Mouse (Mus musculus) gastrocnemius, adult 2 months (tissue): ENCODE measurements around the gene Gm17655. TPM values are rescaled to one million over a fixed set of nuclear protein-coding genes. Genes with fewer than 3 reads are reported as not detected.
"Not testable (repeated sequence)": the region's sequence is repeated elsewhere in the genome, so short reads cannot be mapped to it uniquely, and the experiment has no call there.

ENCODE experiments used
- DNase-seq: peaks from one replicate; pipeline ENCODE4 v3.0.0; 2022
- H3K27ac ChIP-seq: fragments of 200-600 bp; 2 replicates; pipeline ENCODE4 v1.8.1; 2022; ENCODE audit warnings: mild to moderate bottlenecking
- H3K4me3 ChIP-seq: fragments of 200-600 bp; 2 replicates; pipeline ENCODE4 v1.8.1; 2022; ENCODE audit warnings: mild to moderate bottlenecking, moderate library complexity
- CTCF ChIP-seq: fragments of 200-600 bp; IDR thresholded peaks from 2 replicates; pipeline ENCODE4 v1.8.1; 2022; ENCODE audit warnings: antibody characterized with exemption, mild to moderate bottlenecking, moderate library complexity
- intact Hi-C: fragments of 180-260 bp; cut with DNase I; formaldehyde crosslinking; loops from one replicate; pipeline ENCODE4 v1.15.1; 2025
- long read RNA-seq, 2 experiments: library from polyadenylated mRNA; stranded (forward); transcript quantifications; one replicate each; pipeline ENCODE4 v2.0.0; 2021
- total RNA-seq, 2 experiments: library from RNA; stranded (reverse); gene quantifications; 2 replicates each; pipeline ENCODE4 v1.2.3; 2021

Gene Gm17655
- total RNA-seq = 1 to 10 TPM; 1.4 to 1.5 TPM
- long read RNA-seq, experiment 1 = 0 reads
- long read RNA-seq, experiment 2 = 0 reads

DNA sequence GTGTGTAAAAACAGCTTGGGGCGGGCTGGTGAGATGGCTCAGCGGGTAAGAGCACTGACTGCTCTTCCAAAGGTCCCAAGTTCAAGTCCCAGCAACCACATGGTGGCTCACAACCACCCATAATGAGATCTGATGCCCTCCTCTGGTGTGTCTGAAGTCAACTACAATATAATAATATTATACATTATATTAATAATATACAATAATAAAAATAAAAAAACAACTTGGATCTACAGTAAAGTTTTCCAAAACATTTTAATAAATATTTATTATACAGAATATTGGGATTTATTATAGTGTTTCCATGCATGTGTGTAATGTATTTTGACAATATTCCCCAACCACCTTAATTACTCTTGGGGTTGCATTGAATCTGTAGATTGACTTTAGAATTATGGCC lies at the start of gene Gm17655:
Gm17655 (minus strand) TSS at position 101 of the 400 bp plus-strand sequence.
- DNase-seq, intact Hi-C loops, H3K27ac ChIP-seq, H3K4me3 ChIP-seq: not testable (repeated sequence)

DNA sequence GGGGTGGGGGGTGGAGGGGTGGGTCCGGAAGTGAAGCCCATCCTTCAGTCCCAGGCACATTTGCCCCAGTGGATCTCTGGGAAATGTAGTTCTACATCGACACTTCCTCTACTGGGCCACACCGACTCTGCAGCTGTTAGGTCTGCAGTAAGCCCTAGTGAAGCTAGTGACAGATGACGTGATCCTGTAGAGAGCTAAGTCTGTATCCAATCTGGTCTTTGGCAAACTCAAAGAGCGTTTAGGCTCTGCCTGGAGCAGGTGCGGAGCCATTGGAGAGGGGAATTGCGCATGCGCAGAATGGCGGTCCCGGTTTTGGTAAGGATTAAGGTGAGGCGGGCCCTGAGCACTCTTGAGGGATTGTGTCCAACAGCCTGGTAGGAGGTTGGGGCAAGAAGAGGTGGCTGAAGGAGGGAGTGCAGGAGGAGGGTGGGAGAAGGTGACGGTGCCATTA lies 37.7 kb upstream of the Gm17655 start, which contains the start of gene Zfp605:
Zfp605 (plus strand) TSS at position 102 of the 451 bp plus-strand sequence.
- peak; percentile 91 for DNase-seq
- intact Hi-C loops = loop anchor here (2.0 to 10.0 kb wide), 2 partner anchors 25 to 555 kb away; partner anchors contain the start of genes Chfr and Crlf2
- peak within 1 kb of the TSS; percentile 96 for H3K27ac ChIP-seq
- H3K4me3 ChIP-seq = peak within 1 kb of the TSS; percentile 72
- no peak for TF ChIP-seq CTCF

DNA sequence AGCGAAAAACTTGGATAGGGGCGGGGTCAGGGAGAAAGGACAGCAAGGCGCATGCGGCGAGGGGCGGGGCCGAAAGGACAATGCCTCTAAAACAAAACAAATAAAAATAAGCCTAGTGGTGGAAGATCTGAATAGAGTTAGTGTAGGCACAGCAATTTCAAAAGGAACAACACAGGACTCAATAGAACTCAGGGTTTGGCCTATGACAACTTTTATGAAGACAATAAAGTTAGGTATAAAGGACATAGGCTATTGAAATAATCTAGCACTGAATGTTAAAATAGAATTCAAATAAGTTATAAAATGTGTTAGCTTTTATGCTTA lies 36.0 kb upstream of the Gm17655 start:
- H3K27ac ChIP-seq = peak overlapping the region; percentile 96
- DNase-seq = no peak
- peak overlapping the region; percentile 84 for H3K4me3 ChIP-seq
- peak; percentile 33 for TF ChIP-seq CTCF
- intact Hi-C loops = loop anchor here (10.0 kb wide), 1 partner anchor 553 kb away; the partner anchor contains the start of gene Crlf2

DNA sequence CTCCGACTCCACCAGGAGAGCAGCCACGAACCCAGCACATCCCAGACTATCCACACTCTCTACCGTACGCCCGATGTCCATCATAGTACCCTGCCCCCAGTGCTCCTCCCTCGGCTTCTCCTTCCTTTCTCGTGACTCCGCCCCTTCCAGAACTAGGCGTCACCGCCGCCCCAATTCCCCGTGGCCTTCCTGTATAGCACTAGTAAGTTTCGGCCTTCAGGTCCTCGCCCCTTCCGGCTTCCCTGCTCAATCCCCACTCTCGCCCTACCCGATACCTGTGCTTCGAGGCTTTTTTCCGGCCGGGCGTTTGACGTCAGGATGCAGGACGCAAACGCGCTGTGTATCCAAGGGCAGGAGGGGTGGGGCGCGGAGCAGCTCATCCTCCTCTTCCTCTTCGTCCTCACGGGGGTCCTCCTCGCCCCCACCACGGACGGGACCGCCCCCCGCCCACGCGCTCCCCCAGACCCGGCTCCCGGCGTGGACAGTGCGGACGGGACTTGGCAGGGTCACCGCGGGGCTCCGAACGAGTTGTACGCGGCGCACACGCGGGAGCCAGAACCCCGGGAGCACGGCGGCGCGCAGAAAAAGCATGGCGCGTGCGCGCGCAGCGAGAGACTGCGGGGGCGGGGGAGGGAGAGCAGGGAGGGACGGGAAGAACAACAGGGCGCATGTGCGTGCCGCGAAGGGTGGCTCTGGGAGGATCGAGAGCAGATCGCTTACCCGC lies 35.4 kb upstream of the Gm17655 start, which contains the start of gene Gtpbp6:
Gtpbp6 (minus strand) TSS at position 617 of the 724 bp plus-strand sequence.
- Histone ChIP-seq H3K27ac (peak within 1 kb of the TSS; percentile 96), H3K4me3 (peak within 1 kb of the TSS; percentile 84)
- TF ChIP-seq CTCF = no peak
- peak; percentile 98 for DNase-seq
- intact Hi-C loops = loop anchor here (10.0 kb wide), 1 partner anchor 553 kb away; the partner anchor contains the start of gene Crlf2

DNA sequence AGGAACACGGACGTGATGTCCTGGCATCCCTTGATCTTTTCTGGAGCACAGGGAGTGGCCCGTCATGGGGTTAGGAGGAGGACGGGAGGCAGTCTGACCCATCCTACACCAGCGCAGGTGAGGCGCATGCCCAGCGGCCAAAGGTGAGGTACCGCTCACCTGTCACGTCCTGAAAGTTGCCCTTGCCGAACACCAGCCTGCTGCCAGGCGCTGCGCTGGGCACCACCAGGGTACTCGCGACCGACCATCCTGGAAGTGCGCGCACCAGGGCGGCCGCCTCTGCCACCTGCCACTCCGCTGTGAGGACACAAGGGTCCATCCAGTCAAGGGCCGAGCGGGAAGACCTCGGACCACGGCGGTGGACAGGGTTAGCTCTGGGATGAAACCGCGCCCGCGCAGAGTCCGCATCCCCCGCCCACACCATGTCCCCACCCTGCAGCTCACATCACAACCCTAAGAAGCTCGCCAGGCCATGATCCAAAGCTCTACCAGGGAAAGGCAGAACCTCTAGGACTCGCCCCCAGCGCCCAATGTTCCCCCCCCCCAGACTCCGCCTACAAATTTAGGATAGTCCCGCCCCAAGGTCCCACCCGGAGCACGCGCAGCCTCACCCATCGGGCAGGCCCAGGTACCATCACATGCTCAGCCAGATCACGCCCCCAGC lies 34.7 kb upstream of the Gm17655 start:
- Histone ChIP-seq H3K4me3 (peak overlapping the region; percentile 84), H3K27ac (peak overlapping the region; percentile 96)
- TF ChIP-seq CTCF = no peak
- intact Hi-C loops = loop anchor here (10.0 kb wide), 1 partner anchor 552 kb away; the partner anchor contains the start of gene Crlf2
- peak; percentile 24 for DNase-seq

DNA sequence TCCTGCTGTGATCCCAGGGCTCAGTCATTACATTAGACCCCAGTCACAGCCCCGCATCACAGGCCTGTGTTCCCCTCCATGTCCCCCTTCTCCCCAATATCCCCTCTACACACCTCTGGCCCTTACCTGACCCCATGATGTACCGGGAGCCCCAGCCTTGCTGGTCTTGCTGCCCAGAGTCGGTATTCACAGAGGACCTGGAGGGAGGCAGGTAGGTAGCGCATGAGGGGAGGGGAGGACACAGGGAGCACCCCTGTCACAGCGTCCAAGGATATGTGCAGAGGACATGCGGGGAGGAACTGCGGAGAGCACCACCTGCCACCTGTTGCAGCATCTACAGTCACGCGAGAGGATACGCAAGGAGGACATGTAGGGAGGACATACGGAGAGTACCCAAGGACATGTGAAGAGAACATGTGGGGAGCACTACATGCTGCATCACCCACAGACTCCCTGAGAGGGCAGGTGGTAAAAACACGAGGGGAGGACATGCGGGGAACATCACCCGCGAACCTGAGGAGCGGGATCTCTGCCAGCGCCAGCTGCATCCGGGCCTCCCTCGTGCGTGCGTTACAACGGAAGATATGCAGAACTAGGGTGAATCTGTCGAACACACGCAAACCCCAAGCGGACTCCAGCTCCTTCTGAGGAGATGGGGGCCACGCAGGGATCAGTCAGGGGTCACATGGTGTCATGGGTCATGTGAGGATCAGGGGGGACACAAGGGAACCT lies 34.0 kb upstream of the Gm17655 start:
- H3K27ac ChIP-seq = no peak overlapping the region; the same call in 1 of the 2 replicates
- peak; percentile 36 for DNase-seq
- intact Hi-C loops = loop anchor here (10.0 kb wide), 1 partner anchor 552 kb away; the partner anchor contains the start of gene Crlf2
- TF ChIP-seq CTCF = no peak
- H3K4me3 ChIP-seq = peak overlapping the region; percentile 84

DNA sequence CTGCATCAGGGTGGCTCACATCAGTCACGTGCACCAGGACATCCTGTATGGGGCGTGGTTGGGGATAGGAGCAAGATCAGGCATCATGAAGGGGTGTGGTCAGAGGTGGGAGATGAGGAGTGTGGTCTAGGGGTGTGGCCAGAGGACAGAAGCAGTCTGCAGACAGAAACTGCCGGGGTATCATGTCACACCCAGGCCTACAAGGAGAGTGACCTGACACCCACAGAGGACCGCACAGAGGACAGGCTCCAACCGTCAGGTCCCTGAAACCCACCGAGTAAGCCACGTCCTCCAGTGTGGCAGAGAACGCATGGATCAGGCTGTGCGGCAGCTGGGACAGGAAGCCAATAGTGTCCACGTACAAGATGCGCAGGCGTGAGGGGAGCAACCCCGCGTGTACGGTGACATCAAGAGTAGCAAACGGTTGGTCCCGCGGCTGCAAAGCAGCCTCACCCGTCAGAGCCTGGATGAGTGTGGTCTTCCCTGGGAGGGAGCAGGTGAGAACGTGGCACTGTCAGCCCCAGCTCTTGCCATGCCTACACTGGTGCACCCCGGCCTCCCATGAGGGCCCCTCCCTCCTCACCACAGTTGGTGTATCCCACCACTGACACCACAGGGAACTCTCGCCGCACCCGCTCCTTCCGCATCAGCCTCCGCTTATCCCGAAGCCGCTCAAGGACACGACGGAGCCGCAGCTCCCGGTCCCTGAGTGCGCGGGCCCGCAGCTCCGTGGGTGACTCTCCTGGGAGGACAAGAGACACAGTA lies 32.5 kb upstream of the Gm17655 start:
- H3K4me3 ChIP-seq = no peak overlapping the region
- intact Hi-C loops = loop anchor here (10.0 kb wide), 1 partner anchor 550 kb away; the partner anchor contains the start of gene Crlf2
- TF ChIP-seq CTCF = no peak
- no peak overlapping the region for H3K27ac ChIP-seq
- no peak for DNase-seq

DNA sequence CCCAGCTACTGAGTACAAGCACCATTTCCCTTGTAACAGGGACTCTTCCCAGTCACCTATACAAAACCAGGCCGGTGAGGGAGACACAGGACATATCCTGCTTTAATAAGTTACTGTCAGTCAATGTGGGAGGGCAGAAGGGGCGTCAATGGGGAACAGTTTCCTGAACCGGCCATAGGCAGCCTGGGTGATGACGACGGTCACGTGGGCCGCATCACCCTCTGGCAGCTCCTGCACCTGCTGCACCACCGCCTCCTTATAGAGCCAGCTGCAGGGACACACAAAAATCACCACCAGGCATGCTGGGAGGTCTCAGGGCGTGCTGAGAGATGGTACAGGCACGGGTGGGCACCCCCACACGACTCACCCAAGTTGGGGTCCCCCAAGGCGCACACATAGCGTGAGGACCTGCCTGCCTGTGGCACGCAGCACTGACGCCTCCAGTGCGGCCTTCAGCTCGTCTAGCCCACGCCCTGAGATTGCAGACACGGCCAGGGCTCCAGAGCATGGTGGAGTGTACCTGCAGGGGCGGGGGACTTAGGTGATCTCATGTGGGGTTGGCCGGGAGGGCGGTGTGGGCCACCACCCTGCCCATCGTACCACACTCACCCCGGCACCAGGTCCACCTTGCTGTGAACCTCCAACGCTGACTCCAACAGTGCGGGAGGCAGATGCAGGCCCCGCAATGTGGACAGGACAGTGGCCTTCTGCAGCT lies 31.7 kb upstream of the Gm17655 start:
- Histone ChIP-seq H3K4me3 (no peak overlapping the region), H3K27ac (no peak overlapping the region)
- DNase-seq = no peak
- intact Hi-C loops = loop anchor here (10.0 kb wide), 1 partner anchor 549 kb away; the partner anchor contains the start of gene Crlf2
- no peak for TF ChIP-seq CTCF

DNA sequence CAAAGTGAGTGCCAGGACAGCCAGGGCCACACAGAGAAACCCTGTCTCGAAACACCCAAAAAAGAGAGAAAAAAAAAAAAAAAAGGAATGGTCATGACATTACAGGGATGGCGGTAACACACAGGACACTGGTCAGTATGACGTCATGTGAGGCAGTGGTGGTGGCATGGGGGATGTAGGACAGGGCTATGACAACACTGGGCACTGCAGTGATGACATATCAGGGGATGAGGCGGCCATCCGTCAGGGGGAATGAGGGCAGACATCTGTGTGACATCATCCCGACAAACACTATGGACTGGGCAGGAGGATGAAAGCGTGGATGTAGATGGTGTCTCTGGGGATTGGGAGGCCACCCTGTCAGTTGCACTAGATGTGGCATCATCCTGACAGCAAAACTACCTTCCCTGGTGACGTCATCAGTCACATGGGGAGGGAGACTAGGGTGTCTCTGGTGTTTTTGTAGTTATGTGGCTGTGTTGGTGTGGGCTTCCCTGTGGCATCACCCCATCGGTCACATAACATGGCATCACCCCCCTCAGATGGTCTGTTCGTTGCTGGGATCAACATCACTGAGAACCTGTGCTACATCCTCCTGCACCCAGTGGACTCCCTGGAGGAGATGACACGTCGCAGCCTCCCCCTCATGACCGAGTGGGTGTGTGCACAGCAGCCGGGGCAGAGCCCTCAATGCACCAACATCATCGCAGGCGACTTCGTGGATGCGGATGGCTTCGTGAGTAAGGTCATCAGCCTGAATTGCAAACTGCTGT lies 30.7 kb upstream of the Gm17655 start:
- H3K27ac ChIP-seq = no peak overlapping the region

DNA sequence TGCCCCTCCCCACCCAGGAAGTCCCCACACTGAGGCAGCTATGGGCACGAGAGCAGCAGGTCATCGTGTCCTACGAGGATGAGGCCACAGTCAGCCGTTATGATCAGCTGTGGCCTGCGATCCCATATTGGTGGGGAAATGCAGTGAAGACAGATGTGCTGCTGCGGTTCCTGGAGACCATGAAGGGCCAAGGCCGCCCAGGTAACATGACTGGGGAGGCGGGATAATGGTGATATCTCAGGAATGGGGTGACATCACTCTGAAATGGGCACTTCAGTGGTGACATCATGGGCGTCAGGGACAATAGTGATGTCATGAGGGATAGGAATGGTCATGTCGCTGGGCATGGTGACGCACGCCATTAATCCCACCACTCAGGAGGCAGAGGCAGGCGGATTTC lies 30.1 kb upstream of the Gm17655 start:
- intact Hi-C loops = loop anchor here (10.0 kb wide), 1 partner anchor 548 kb away; the partner anchor contains the start of gene Crlf2
- H3K27ac ChIP-seq = no peak overlapping the region
- TF ChIP-seq CTCF = no peak
- H3K4me3 ChIP-seq = no peak overlapping the region
- no peak for DNase-seq

More for the DNA sequence above, 30.7 kb upstream of the Gm17655 start:
- intact Hi-C loops = loop anchor here (10.0 kb wide), 1 partner anchor 548 kb away; the partner anchor contains the start of gene Crlf2
- TF ChIP-seq CTCF = no peak
- no peak overlapping the region for H3K4me3 ChIP-seq
- DNase-seq = no peak
